In the genomic region with DNA sequence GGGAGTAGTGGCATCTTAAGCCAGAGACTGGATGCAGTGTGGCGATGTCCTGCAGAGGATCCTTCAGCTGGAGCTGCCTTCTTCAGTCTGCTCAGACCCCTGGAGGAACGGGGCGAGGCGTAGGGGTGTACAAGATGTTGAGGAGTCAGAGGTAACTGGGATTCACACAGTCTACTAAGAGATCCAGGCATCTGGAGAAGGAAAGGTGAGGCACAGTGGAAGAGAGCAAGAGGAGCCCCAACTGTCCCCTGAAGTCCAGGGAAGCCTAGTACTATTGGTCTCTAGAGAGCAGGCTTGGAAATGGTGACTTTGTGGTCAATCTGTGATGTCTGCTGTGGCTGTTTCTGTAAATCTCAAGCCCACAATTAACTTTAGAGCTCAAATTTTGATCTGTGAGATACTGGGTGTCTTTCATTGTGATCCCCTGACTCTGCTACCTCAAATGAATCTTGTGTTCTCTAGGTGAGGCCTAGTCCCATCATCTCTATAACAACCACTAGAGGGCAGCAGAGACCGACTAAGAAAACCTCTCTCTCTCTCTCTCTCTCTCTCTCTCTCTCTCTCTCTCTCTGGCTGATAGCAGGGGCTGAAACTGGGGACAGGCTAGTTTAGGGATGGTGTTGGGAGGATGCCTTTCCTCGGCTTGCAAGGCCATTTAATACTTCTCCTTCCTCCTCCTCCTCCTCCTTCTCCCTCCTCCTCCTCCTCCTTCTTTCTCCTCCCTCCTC, we compare ENCODE assay signal across 9 mouse cellular contexts. TPM values are rescaled to one million over a fixed set of nuclear protein-coding genes. Genes with fewer than 3 reads are reported as not detected.
DNase-seq lines count a peak whose midpoint lies in the region; ATAC-seq and TF ChIP-seq lines count a peak whose summit lies in the region.
"Had no signal": no experiment of that assay in that cellular context is flagged by ENCODE, and none has a peak within 500 bp of the region (broad histone marks: within the 10 kb centered on the region; RNA-seq: fewer than 3 reads in every experiment).

No protein-coding gene starts in this region.

- H3K27me3 ChIP-seq in embryonic facial prominence, embryonic 10.5 days (replicated peaks; ENCODE audit: low read depth, poor library complexity, severe bottlenecking), result peaks cover 17% of the 10 kb centered on the region
- peaks cover 8% of the 10 kb centered on the region for H3K27me3 ChIP-seq in hindbrain, embryonic 13.5 days
- no peaks in the 10 kb centered on the region for H3K27me3 ChIP-seq in liver, postnatal 0 days (ENCODE audit: insufficient read depth, low read length)
- H3K27me3 ChIP-seq: embryonic facial prominence, embryonic 15.5 days had no signal

- no peak overlapping the region for H3K4me3 ChIP-seq in embryonic facial prominence, embryonic 10.5 days
- H3K4me3 ChIP-seq in hindbrain, embryonic 13.5 days, result no peak overlapping the region
- no peak overlapping the region for H3K4me3 ChIP-seq in liver, postnatal 0 days (ENCODE audit: low read depth, low read length)
- H3K4me3 ChIP-seq: embryonic facial prominence, embryonic 15.5 days had no signal

- WGBS in embryonic facial prominence, embryonic 10.5 days, result 56% methylated on average over 6 of the region's 6 CpGs
- 52% methylated on average over 6 of the region's 6 CpGs for WGBS in hindbrain, embryonic 13.5 days
- 55% methylated on average over 6 of the region's 6 CpGs for WGBS in liver, postnatal 0 days (ENCODE audit: insufficient replicate concordance)

- no peak overlapping the region for H3K4me2 ChIP-seq in hindbrain, embryonic 13.5 days
- no peak overlapping the region for H3K4me2 ChIP-seq in liver, postnatal 0 days (ENCODE audit: low read depth, low read length)
- H3K4me2 ChIP-seq: embryonic facial prominence, embryonic 15.5 days had no signal

- peak; percentile 83 for ATAC-seq in hindbrain, embryonic 13.5 days (ENCODE audit: low FRiP score)
- ATAC-seq in liver, postnatal 0 days, result no peak

- no peaks in the 10 kb centered on the region for H3K36me3 ChIP-seq in embryonic facial prominence, embryonic 10.5 days (replicated peaks)
- no peaks in the 10 kb centered on the region for H3K36me3 ChIP-seq in hindbrain, embryonic 13.5 days
- no peaks in the 10 kb centered on the region for H3K36me3 ChIP-seq in liver, postnatal 0 days (replicated peaks; ENCODE audit: insufficient read depth, low read length)
- H3K36me3 ChIP-seq: embryonic facial prominence, embryonic 15.5 days had no signal

- TF ChIP-seq CTCF in liver, postnatal 0 days (IDR thresholded peaks at IDR 0.05; ENCODE audit: low read depth), result peak; percentile 77

- peak; percentile 42 to 47 for DNase-seq in left cerebral cortex, postnatal 10 days (ENCODE audit: extremely low spot score in 1 of 2, low spot score in 2 of 2)
- DNase-seq in left cerebral cortex, adult 8-10 months (ENCODE audit: low spot score in 2 of 2), result no peak
- DNase-seq in Muller cell, postnatal 12 days (ENCODE audit: inconsistent ontology term), result peak; percentile 57
- DNase-seq in embryonic facial prominence, embryonic 10.5 days (ENCODE audit: low spot score), result peak; percentile 47
- DNase-seq in liver, postnatal 0 days, result peak; percentile 4
- peak; percentile 54 for DNase-seq in right cerebral cortex, postnatal 14 days
- no peak for DNase-seq in frontal cortex, postnatal 25 days (ENCODE audit: low spot score in 2 of 2)

- TF ChIP-seq EP300 in liver, postnatal 0 days (IDR thresholded peaks at IDR 0.05; ENCODE audit: low read depth), result no peak

- no peak overlapping the region for H3K27ac ChIP-seq in embryonic facial prominence, embryonic 10.5 days (replicated peaks)
- H3K27ac ChIP-seq in hindbrain, embryonic 13.5 days, result no peak overlapping the region
- H3K27ac ChIP-seq in liver, postnatal 0 days (ENCODE audit: low read depth), result no peak overlapping the region
- H3K27ac ChIP-seq: embryonic facial prominence, embryonic 15.5 days had no signal

- H3K9ac ChIP-seq in hindbrain, embryonic 13.5 days, result 0 out of 2 replicates have a peak overlapping the region, but pooled peaks have one; percentile 6
- H3K9ac ChIP-seq in liver, postnatal 0 days (replicated peaks), result no peak overlapping the region
- H3K9ac ChIP-seq: embryonic facial prominence, embryonic 15.5 days had no signal

- intact Hi-C loops in left cerebral cortex, postnatal 10 days (cut with DNase I), result no loop called here

- H3K9me3 ChIP-seq in embryonic facial prominence, embryonic 10.5 days, result no peaks in the 10 kb centered on the region
- H3K9me3 ChIP-seq in hindbrain, embryonic 13.5 days, result no peaks in the 10 kb centered on the region
- H3K9me3 ChIP-seq in liver, postnatal 0 days (ENCODE audit: low read length), result no peaks in the 10 kb centered on the region
- H3K9me3 ChIP-seq: embryonic facial prominence, embryonic 15.5 days had no signal

- H3K4me1 ChIP-seq in embryonic facial prominence, embryonic 10.5 days, result no peaks in the 10 kb centered on the region
- H3K4me1 ChIP-seq in hindbrain, embryonic 13.5 days (replicated peaks), result no peaks in the 10 kb centered on the region
- no peaks in the 10 kb centered on the region for H3K4me1 ChIP-seq in liver, postnatal 0 days (ENCODE audit: insufficient read depth)
- H3K4me1 ChIP-seq: embryonic facial prominence, embryonic 15.5 days had no signal

RNA-seq across cellular contexts. Expression of a gene that starts 50.8 kb away (rescaled TPM):
- total RNA-seq in left cerebral cortex, postnatal 10 days (2021), result 1 to 10 TPM; 2.4 to 2.8 TPM
- total RNA-seq in left cerebral cortex, adult 8-10 months (2022), result 1 to 10 TPM; 1.5 to 3.1 (median 2.1) TPM
- polyA plus RNA-seq in embryonic facial prominence, embryonic 10.5 days (2016; fragmentation: Nextera tagmentation; extraction: Ambion mirVana), result 0.75 and 0.87 TPM in 2 replicates
- polyA plus RNA-seq in hindbrain, embryonic 13.5 days (2015; fragmentation: Nextera tagmentation; extraction: Ambion mirVana), result 0.06 and 0.13 TPM in 2 replicates
- polyA plus RNA-seq in liver, postnatal 0 days (2015; fragmentation: Nextera tagmentation; extraction: Ambion mirVana), result not detected in 2 replicates

Comparison
In these comparisons a context has a peak if more than half of its experiments do, and no peak if none do; other contexts are left out.
1. DNase-seq: peak in left cerebral cortex, postnatal 10 days (2 of 2), Muller cell, postnatal 12 days (single experiment), embryonic facial prominence, embryonic 10.5 days (single experiment), liver, postnatal 0 days (single experiment) and right cerebral cortex, postnatal 14 days (single experiment); none in left cerebral cortex, adult 8-10 months (0 of 2) and frontal cortex, postnatal 25 days (0 of 2).